Mouse (Mus musculus): ENCODE data around the gene Myrip.
A peak's percentile ranks its signal among the peaks of the same experiment; 100 is the strongest.
"Not testable (repeated sequence)": the region's sequence is repeated elsewhere in the genome, so short reads cannot be mapped to it uniquely, and the experiment has no call there.

The Myrip gene

GRCm38 (mm10) chr9:120396579-120397185 is 95.4 kb downstream of the Myrip start:
- no peak for DNase-seq (ENCODE audit: low spot score in 2 of 2)

- DNase-seq (ENCODE audit: low spot score in 2 of 2) = no peak
Measured at GRCm38 (mm10) chr9:120398289-120398688, 97.0 kb downstream of the Myrip start.

- not testable (repeated sequence) for DNase-seq (ENCODE audit: low spot score in 2 of 2)
Measured at GRCm38 (mm10) chr9:120399537-120399936, 98.2 kb downstream of the Myrip start.

GRCm38 (mm10) chr9:120402368-120402767 is 101.1 kb downstream of the Myrip start:
- no peak for DNase-seq (ENCODE audit: low spot score in 2 of 2)

GRCm38 (mm10) chr9:120403661-120404060 is 102.3 kb downstream of the Myrip start:
- DNase-seq (ENCODE audit: low spot score in 2 of 2) = no peak

- no peak for DNase-seq (ENCODE audit: low spot score in 2 of 2)
Measured at GRCm38 (mm10) chr9:120409663-120410181, 108.4 kb downstream of the Myrip start.

- DNase-seq (ENCODE audit: low spot score in 2 of 2) = peak in 1 of 2 experiments; percentile 21
Measured at GRCm38 (mm10) chr9:120410421-120410820, 109.1 kb downstream of the Myrip start.

GRCm38 (mm10) chr9:120415504-120415903 is 114.2 kb downstream of the Myrip start:
- DNase-seq (ENCODE audit: low spot score in 2 of 2) = peak; percentile 50 to 58

GRCm38 (mm10) chr9:120416151-120416550 is 114.8 kb downstream of the Myrip start:
- DNase-seq (ENCODE audit: low spot score in 2 of 2) = no peak

GRCm38 (mm10) chr9:120416729-120417128 is 115.4 kb downstream of the Myrip start:
- DNase-seq (ENCODE audit: low spot score in 2 of 2) = no peak

GRCm38 (mm10) chr9:120418582-120418981 is 117.3 kb downstream of the Myrip start:
- DNase-seq (ENCODE audit: low spot score in 2 of 2) = no peak

GRCm38 (mm10) chr9:120424567-120424966 is 123.3 kb downstream of the Myrip start:
- DNase-seq (ENCODE audit: low spot score in 2 of 2) = no peak

- peak in 1 of 2 experiments; percentile 12 for DNase-seq (ENCODE audit: low spot score in 2 of 2)
Measured at GRCm38 (mm10) chr9:120425768-120426167, 124.5 kb downstream of the Myrip start.

- DNase-seq (ENCODE audit: low spot score in 2 of 2) = no peak
Measured at GRCm38 (mm10) chr9:120428181-120428580, 126.9 kb downstream of the Myrip start.

GRCm38 (mm10) chr9:120433747-120434146 is 132.4 kb downstream of the Myrip start:
- peak; percentile 40 to 48 for DNase-seq (ENCODE audit: low spot score in 2 of 2)

- no peak for DNase-seq (ENCODE audit: low spot score in 2 of 2)
Measured at GRCm38 (mm10) chr9:120435841-120436240, 134.5 kb downstream of the Myrip start.

- DNase-seq (ENCODE audit: low spot score in 2 of 2) = no peak
Measured at GRCm38 (mm10) chr9:120436854-120437253, 135.5 kb downstream of the Myrip start.

- DNase-seq (ENCODE audit: low spot score in 2 of 2) = no peak
Measured at GRCm38 (mm10) chr9:120437266-120437876, 136.1 kb downstream of the Myrip start.

- DNase-seq (ENCODE audit: low spot score in 2 of 2) = no peak
Measured at GRCm38 (mm10) chr9:120438350-120438749, 137.0 kb downstream of the Myrip start.

GRCm38 (mm10) chr9:120438781-120439180 is 137.5 kb downstream of the Myrip start:
- no peak for DNase-seq (ENCODE audit: low spot score in 2 of 2)

- DNase-seq (ENCODE audit: low spot score in 2 of 2) = no peak
Measured at GRCm38 (mm10) chr9:120444642-120445041, 143.3 kb downstream of the Myrip start.

- no peak for DNase-seq (ENCODE audit: low spot score in 2 of 2)
Measured at GRCm38 (mm10) chr9:120449696-120450329, 148.5 kb downstream of the Myrip start.

Measured in spleen, postnatal 36 days (tissue).